Mouse (Mus musculus) neural tube, postnatal 0 days (tissue): ENCODE measurements around the gene Dusp23. TPM values are rescaled to one million over a fixed set of nuclear protein-coding genes. Genes with fewer than 3 reads are reported as not detected.

Experiments used
- polyA plus RNA-seq: library from polyadenylated mRNA; unstranded; fragments of >200 nt; fragmentation: Nextera tagmentation; extraction: Ambion mirVana; gene quantifications from 2 replicates; pipeline ENCODE4 v1.2.1, GENCODE M21; 2015

Dusp23 gene
- polyA plus RNA-seq: 15.4 and 16.2 TPM in 2 replicates

GRCm38 (mm10) chr1:172632451-172633326 lies at the start of gene Dusp23:
Gene Dusp23, minus strand, starts transcription at chr1:172632962.

GRCm38 (mm10) chr1:172602326-172602725 lies 30.4 kb downstream of the Dusp23 start, which contains the start of gene Fcrl6:
Gene Fcrl6, minus strand, starts transcription at chr1:172602551.

GRCm38 (mm10) chr1:172590385-172590784 lies 42.4 kb downstream of the Dusp23 start, which contains the start of gene Slamf8:
Gene Slamf8, minus strand, starts transcription at chr1:172590568.

Other genes starting within 250 kb of the Dusp23 start
- gene Slamf9, start 157.6 kb downstream of the Dusp23 start, polyA plus RNA-seq: 0.53 and 0.75 TPM in 2 replicates
- gene Igsf9, start 151.2 kb downstream of the Dusp23 start, polyA plus RNA-seq: 10.1 and 13.0 TPM in 2 replicates
- gene Tagln2, start 132.9 kb downstream of the Dusp23 start, polyA plus RNA-seq: 120 and 130 TPM in 2 replicates
- gene Cfap45, start 112.2 kb downstream of the Dusp23 start, polyA plus RNA-seq: 3.4 and 4.2 TPM in 2 replicates
- 3.5 and 4.2 TPM in 2 replicates for gene Vsig8, start 77.0 kb downstream of the Dusp23 start, polyA plus RNA-seq
- 0.12 TPM in 1 of 2 replicates, not detected in the other for gene Slamf8, start 42.4 kb downstream of the Dusp23 start, polyA plus RNA-seq
- 0.23 TPM in 1 of 2 replicates, not detected in the other for gene Fcrl6, start 30.4 kb downstream of the Dusp23 start, polyA plus RNA-seq
- 0.28 and 0.39 TPM in 2 replicates for gene Crp, start 65.1 kb upstream of the Dusp23 start, polyA plus RNA-seq